Mouse (Mus musculus): ENCODE measurements at regions not wholly inside any gene's neighbourhood (a gene's known extent, or its start where the extent isn't known, plus 50 kb on each side); places are given as distances from the start of the nearest gene placed in this dataset.

GRCm38 (mm10) chr5:120313984-120314383 is 117.5 kb upstream of the Lhx5 start:
- DNase-seq (ENCODE audit: low spot score in 2 of 2): no peak

GRCm38 (mm10) chr5:120315116-120315515 is 116.4 kb upstream of the Lhx5 start:
- DNase-seq (ENCODE audit: low spot score in 2 of 2): no peak

- DNase-seq (ENCODE audit: low spot score in 2 of 2): no peak
These were observed 112.5 kb upstream of the Lhx5 start for GRCm38 (mm10) chr5:120318951-120319350.

GRCm38 (mm10) chr5:120322031-120322731 is 109.3 kb upstream of the Lhx5 start:
- no peak for DNase-seq (ENCODE audit: low spot score in 2 of 2)

GRCm38 (mm10) chr5:120322732-120323316 is 108.7 kb upstream of the Lhx5 start:
- DNase-seq (ENCODE audit: low spot score in 2 of 2): no peak

GRCm38 (mm10) chr5:120324111-120324510 is 107.4 kb upstream of the Lhx5 start:
- no peak for DNase-seq (ENCODE audit: low spot score in 2 of 2)

- DNase-seq (ENCODE audit: low spot score in 2 of 2): no peak
These were observed 106.1 kb upstream of the Lhx5 start for GRCm38 (mm10) chr5:120325386-120325910.

GRCm38 (mm10) chr5:120332030-120332429 is 99.5 kb upstream of the Lhx5 start:
- no peak for DNase-seq (ENCODE audit: low spot score in 2 of 2)

- DNase-seq (ENCODE audit: low spot score in 2 of 2): no peak
These were observed 92.3 kb upstream of the Lhx5 start for GRCm38 (mm10) chr5:120339162-120339561.

- no peak for DNase-seq (ENCODE audit: low spot score in 2 of 2)
These were observed 90.7 kb upstream of the Lhx5 start for GRCm38 (mm10) chr5:120340696-120341231.

GRCm38 (mm10) chr5:120350461-120350860 is 81.0 kb upstream of the Lhx5 start:
- DNase-seq (ENCODE audit: low spot score in 2 of 2): no peak

GRCm38 (mm10) chr5:120351827-120352226 is 79.7 kb upstream of the Lhx5 start:
- no peak for DNase-seq (ENCODE audit: low spot score in 2 of 2)

- no peak for DNase-seq (ENCODE audit: low spot score in 2 of 2)
These were observed 77.8 kb upstream of the Lhx5 start for GRCm38 (mm10) chr5:120353657-120354056.

- no peak for DNase-seq (ENCODE audit: low spot score in 2 of 2)
These were observed 74.5 kb upstream of the Lhx5 start for GRCm38 (mm10) chr5:120356950-120357349.

- no peak for DNase-seq (ENCODE audit: low spot score in 2 of 2)
These were observed 73.3 kb upstream of the Lhx5 start for GRCm38 (mm10) chr5:120358084-120358690.

- peak; percentile 30 to 56 for DNase-seq (ENCODE audit: low spot score in 2 of 2)
These were observed 65.5 kb upstream of the Lhx5 start for GRCm38 (mm10) chr5:120365950-120366467.

GRCm38 (mm10) chr5:120368797-120369196 is 62.7 kb upstream of the Lhx5 start:
- DNase-seq (ENCODE audit: low spot score in 2 of 2): no peak

GRCm38 (mm10) chr5:120371176-120371819 is 60.2 kb upstream of the Lhx5 start:
- no peak for DNase-seq (ENCODE audit: low spot score in 2 of 2)

GRCm38 (mm10) chr5:120373426-120373825 is 58.1 kb upstream of the Lhx5 start:
- no peak for DNase-seq (ENCODE audit: low spot score in 2 of 2)

Measured in layer of hippocampus, postnatal 14 days (tissue).